Mouse (Mus musculus) CD8-positive naive resting alpha-beta T cell, adult 2 months (primary cell): ENCODE results near the gene Rgmb.

Experiments
- DNase-seq, 2 experiments: peaks; one replicate each; pipeline ENCODE4 v3.0.0; 2022; ENCODE audit warnings: low read depth in 2 of 2, low spot score in 2 of 2

Gene Rgmb

DNA sequence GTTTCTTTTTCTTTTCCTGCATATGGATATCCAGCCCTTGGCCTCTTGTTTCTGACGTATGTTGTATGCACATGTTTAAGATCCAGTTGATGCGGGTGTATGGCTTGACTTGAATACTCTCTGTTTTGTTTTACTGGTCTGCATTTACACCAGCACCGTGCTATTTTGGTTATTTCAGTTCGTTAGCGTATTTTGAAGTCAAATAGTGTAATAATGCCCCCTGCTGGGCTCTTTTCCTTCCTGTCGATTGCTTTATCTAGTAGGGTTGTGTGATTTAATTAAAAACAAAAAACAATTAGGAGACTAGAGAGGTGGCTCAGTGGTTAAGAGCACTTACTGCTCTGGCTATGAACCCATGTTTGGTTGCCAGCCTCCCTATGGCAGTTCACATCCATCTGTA is 52.9 kb downstream of the Rgmb start:
- peak in 1 of 2 experiments; percentile 4 for DNase-seq

DNA sequence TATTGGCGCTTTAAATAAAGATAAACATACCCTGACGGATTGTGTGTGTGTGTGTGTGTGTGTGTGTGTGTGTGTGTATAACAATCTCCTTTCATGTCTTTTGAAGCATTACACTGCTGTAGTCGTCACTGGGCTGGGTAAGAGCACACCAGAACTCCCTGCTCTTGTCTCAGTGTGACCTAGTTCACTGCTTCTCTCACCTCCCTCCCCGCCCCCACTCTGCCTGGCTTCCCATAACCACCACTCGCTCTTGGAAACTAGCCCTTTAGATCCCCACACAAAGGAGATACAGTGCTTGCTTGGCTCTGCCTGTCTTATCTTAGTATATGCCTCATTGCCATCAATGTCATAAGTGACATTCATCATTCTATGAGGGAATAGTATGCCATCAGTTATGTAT is 54.5 kb downstream of the Rgmb start:
- no peak for DNase-seq

DNA sequence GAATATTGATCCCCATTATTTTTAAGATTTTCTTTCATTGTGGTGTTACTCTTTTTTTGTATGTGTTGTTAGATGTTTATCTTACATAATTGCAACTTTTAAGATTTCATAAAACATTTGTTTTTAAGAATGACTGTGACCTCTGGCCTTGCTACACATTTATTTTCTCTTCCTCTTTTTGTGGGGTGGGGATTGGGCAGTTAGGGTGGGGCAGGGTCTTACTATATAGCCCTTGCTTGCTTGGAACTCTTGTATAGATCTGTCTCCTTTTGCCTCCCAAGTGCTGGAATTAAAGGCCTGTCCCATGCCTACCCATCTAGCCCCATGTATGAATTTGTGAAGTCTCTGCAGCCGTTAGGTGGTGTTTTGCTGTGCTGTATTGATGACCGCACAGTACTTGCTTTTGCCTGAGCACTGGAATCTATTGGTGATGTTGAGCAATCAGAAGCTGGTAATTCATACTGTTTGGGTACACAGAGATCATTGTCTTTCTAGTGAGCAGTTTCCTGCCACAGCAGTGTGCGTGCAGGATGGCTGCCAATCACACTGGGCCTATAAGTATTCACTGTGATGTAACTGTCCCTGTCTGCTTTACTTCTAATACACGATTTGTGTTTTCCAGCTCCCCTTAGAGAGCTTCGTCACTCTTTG is 56.1 kb downstream of the Rgmb start:
- no peak for DNase-seq

DNA sequence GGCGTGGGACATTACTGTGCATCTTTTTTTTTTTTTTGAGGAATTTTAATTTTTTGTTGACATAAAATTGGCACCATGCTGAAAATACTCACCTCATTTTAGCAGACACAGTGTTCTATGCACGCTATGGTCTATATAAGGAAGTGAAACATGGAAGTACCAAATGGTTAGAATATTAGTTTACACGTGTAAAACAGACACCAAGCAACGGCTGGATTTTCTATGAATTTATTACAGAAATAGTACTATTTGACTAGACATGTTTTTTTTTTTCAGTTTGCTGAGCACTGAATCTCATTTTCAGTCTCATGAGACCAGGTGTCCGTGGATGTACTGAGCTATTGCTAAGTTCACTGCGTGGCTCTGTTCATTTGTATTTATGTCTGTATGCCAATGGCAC is 56.9 kb downstream of the Rgmb start:
- DNase-seq, result no peak

DNA sequence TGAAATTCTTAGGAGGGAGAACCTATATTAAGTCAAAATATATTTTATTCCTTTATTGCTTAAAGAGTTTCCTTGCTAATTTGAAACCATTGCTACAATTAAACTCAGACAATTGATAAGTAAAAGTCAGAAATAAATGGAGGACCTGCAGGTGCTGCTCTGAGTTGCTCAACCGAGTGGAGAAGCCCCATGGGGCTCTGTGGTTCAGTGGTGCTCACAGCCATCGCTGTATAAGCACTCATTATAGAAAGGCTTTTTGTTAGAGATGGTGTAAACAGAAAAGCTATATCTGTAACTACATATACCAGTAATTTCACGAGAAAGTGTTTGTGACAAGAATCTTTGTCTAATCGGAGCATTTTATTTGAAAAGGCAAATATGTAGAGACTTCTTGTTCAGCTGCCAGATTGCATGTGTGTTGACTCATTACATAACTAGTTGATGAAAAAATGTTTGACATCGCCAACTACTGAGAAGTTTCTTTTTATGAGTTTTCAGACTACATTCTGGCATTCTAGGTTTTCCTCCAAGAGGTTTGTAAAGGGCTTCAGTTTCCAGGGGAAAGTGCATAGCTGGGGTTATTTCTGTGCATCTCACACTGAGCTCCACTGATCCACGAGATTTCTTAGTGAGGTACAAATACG is 61.6 kb downstream of the Rgmb start:
- no peak for DNase-seq

DNA sequence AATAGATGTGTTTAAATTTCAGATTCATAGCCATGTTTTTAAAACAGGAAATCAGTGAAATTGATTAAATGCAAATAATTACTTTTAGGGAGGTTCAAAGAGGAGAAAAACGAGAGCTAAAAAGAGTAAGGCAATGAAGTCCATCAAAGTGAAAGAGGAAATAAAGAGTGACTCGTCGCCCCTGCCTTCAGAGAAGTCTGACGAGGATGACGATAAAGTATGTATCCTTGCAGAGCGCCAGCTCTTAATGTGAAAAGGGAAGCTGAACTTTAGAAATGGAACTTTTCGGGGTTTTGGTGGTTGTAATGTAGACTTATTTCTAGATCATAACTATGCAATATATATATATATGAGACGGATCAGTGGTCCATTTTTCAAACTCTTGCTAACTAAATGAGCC is 69.6 kb downstream of the Rgmb start:
- DNase-seq, result no peak
